Mouse (Mus musculus) brain, adult 2 months (tissue): ENCODE data around the gene Fam53b.
A peak's percentile ranks its signal among the peaks of the same experiment; 100 is the strongest.

Experiments used
- DNase-seq: peaks from one replicate; pipeline ENCODE4 v3.0.0; 2011; ENCODE audit warnings: low read depth, low spot score

Fam53b gene

DNA sequence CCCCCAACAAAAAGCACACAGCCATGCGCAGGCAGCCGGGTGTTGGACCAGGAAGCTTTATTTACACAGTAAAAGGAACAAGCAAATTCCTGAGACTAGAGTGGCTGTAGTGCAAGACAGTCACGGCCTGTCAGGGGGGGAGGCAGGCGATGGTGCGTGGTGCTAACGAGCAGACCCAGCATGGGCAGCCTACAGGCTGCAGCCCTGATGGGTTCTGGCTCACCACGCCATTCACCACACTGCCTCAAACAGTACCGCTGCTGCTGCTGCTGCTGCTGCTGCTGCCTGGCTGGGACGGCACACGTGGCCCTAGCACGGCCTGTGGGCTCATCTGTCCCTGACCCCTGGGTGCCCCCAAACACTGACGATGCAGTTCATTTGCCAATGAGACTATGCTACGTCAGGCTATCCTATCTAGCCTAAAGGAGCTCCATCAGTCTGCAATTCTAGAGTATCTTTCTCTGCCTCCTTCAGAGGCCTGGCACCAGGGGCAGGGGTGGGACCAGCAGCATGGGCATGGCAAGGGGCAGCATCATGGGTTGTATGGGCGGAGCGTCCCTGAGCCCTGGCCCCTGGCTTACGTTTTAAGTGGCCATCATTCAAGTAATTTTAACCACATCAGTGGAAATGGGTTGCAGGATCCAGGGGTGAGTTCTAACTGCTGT, 101.5 kb downstream of the Fam53b start:
- DNase-seq, result no peak

DNA sequence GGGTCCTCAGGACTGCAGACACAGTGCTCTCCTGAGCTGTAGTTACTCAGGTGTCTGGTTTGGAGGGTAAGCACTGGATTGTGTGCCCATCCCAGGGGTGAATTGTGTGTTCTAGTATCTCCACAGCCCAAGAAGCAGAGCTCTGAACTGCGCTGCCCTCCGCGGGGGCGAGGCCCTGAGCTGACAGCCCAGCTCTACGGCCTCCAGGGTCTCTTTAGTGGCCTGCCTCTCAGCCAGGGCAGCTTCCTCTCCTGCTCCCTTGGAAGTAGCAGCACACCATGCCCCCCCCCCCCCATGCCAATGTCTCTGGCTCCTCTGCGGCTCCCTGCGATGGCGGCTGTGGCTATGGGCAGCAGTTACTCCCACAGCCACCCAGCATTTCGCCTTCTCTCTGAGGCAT, 102.1 kb downstream of the Fam53b start:
- no peak for DNase-seq

DNA sequence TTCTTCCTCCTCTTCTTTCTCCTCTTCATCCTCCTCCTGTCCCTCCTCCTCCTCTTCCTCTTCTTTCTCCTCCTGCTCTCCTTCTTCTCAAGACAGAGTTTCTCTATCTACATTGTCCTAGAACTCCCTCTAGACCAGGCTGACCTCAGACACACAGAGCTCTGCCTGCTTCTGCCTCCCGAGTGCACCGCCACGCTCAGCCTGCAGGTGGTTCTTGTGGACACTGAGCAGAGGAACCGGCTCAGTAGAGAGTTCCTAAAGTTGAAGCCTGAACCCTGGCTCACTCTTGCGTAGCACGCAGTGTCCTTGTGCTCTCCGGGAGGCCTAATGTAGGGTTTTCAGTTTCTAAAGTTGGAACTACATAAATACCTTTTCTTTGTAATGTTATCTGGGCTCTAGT, 108.6 kb downstream of the Fam53b start:
- no peak for DNase-seq

DNA sequence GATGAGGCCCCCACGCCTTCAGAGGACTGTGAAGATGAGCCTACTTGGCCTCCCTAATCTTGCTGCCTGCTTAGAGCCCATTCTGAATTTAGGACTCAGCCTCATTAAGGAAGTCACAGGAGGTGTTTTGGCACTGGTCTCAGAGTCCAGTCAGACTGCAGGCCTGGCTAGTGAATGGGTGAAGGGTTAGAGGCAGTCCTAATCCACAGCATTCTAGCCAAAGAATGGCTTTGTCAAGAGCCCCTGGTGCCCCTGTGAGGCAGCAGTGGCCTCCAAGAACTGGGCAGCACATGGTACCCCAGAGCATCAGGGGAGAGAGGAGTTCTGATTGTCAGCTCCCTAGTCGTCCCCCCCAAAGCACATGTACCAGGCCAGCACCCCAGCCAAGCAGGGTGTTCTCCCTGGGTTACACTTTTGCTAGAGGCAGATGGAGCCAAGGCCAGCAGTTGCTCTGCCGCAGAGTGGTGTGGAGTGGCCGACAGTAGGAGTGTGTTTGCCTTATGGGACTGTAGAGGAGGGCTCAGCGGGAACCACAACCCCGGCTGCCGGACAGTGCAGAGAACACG, 109.3 kb downstream of the Fam53b start:
- DNase-seq, result no peak

DNA sequence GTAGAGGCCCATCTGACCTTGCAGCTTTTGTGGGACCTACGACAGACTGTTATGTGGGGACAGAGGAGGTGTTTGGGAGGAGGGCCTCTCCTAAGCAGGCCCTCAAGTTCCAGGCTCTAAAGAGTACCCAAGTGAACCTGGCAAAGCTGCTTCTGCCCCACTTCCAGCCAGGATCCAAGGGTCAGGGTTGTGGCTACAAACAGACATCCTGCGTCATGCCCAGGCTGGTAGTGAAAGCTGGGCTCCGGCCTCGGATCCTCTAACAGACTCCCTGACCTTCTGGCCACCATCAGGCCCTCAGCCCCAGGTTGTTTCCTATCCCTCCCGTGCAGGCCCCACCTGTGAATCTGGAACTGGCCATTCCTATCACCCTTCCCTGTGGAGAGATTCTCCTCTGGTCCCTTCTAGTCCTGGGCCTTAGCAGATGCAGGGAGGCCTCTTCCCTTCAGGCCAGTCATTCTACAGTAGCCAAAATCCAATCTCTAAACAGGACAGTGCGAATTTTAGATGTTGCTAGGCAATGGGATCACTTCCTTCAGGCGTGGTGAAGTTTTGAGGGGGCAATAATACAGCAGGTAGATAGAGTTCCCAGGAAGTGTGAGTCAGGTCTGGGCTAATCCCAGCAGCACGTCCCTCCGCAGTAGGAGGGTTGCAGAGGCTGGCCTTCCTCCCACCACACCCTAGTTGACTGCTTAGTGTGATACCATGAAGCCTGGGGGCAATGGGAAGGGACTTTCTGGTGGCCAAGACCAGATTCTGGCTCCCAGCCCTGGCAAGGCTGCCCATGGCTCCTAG, 110.0 kb downstream of the Fam53b start:
- DNase-seq, result no peak

DNA sequence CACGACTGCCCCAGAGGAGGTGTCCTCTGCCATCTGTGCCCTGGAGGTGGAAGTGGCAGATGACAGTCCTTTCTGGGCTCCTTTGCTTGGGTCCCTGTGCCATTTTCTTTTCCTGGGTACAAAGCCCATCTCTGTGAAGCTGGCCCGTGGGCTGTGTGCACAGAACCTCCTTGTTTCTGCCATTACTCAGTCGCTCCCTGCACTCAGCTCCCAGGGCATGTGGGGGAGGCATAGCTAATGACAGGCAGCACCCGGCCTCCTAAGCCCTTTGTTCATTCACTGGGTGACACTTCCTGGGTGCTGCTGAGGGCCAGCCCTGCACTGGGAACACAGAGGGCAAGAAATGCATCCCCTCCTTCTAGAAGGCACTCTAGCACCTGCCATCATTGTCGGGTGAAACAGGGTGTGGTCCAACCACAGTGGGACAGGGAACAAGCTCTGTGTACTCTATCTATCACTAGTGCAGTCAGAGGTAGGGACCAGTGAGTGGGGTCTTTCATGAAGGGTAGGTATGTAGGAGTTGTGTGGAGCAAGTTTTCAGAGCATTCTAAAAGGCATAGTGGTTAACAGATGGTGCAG, 111.1 kb downstream of the Fam53b start:
- peak; percentile 89 for DNase-seq

DNA sequence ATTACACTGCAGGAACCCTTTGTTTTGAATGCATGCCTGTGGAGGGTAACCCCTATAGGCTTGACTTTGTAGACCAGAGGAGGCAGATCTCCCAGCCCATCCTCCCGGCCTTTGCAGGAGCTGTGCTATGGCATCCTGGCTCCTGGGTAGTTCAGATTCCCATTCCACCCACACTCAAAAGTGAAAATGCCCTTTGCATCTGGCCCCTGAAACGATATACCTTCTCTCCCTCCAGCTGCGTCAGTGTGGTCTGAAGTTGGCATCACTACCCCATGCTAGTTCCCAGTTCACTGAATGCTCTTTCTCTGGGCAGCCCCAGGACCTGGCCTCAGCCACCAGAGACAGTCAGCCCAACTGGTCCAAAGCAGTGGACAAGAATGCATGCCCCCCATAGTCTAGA, 111.7 kb downstream of the Fam53b start:
- no peak for DNase-seq

DNA sequence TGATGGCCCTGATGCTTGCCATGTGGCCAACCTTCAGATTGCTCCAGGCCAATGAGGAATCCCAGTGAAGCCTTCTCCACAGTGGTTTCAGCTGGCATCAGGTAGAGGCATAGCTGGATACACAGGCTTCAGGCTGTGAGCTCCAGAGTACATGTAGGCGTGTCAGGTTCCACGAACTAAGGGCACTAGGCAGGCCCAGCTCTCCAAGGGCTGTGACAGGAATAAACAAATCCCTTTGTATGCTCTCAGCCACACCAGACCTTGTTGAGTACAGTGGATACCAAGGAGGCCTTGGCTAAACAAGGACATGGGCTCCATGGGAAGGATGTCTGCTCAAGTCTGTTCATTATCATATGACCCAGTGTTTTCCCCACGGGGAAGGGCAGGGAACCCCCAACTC, 112.3 kb downstream of the Fam53b start:
- DNase-seq, result no peak

DNA sequence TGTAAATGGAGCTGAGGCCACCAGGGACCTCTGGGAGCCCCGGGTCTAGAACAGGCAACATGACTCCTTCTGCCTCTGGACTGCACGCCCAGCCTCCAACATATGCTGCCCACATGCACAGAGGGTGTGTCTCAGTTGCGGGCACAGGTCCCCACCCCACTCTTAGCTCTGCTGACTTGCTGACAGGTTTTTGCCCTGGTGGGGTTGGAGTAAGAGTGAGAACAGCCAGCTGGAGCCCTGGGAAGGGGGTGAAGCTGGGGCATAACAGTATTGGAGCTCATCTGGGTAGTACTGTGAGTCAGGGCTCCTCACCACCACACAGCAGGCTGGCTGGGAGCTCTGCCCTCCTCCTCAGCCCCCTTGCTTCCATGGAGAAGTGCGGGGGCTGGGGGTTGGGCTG, 113.6 kb downstream of the Fam53b start:
- peak; percentile 68 for DNase-seq

DNA sequence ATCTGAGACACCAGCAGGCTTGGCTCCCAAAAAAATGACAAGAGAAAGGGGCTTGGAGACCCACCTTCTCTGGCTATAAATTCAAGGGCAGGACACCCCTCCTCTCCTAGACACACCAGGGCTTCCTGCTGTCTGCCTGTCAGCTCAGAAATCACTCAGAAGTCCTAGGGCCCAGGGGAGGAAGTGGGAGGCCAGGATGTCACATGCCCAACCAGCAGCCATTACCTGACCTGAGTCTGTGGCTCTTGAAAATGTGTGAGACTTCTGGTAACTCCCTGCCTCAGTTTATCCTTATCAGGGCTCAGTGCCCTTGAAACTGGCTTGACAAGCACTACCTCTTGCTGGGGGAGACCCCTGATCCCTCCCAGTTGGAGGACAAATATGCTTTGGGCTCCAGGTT, 114.0 kb downstream of the Fam53b start:
- DNase-seq, result no peak

DNA sequence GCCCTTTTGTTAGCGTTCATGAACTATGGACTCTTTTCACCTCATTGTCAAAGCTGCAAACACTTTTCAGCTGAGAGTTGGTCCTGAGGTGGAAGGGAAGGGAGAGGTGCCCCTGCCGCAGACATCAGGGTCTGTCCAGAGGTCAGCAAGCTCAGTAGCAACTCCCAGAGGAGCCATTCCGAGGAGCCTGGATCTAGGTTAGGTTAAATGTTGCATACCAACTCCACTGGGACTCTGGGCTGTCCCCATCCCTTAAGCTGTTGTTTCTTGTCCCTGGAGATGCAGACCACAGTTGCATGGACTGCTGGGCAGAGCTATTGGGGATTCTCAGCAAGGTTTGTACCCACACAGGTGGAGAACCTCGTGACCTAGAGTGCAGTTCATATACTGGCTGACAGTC, 114.5 kb downstream of the Fam53b start:
- no peak for DNase-seq

DNA sequence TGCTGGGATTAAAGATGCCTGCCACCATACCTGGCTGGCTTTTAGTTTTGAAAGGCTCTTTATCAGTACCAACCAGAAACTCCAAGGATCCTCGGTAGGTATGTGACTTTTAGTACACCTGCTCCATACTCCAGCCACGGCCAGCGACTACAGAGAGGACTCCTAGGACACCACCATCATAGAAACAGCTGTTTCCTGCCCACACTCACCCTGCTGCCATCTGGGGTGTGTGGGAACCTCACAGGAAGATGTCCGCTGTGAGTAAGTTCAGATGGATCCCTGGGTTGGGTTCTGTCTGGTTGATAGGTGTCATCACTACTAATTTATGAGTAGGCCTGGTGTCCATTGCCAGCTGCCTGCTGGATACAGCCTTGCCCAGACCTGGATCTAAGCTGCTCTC, 114.9 kb downstream of the Fam53b start:
- DNase-seq, result no peak

DNA sequence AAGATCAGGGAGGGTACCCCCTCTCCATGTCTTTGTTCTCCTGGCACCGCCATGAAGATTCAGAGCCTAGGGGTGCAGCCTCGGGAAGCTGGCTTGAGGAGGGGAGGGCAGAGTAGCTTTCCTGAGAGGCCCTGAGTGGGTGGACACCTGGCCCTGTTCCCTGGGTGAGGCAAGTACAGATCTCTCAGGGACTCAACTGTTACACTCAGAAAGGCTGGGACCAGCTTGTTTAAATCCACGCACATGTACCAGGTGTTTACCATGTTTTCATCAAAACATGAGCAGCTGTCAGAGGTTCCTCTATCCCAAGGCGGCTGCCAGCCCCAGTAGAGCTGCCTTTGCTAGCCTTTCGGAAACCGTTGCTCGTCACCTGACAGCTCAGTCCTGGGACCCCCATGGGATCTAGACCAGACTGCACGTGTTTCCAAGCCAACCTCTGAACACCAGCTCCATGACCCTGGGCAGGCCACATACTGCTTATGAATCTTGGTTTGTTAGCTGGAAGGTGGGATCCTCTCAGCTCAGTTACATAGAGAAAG, 116.4 kb downstream of the Fam53b start:
- DNase-seq, result no peak

DNA sequence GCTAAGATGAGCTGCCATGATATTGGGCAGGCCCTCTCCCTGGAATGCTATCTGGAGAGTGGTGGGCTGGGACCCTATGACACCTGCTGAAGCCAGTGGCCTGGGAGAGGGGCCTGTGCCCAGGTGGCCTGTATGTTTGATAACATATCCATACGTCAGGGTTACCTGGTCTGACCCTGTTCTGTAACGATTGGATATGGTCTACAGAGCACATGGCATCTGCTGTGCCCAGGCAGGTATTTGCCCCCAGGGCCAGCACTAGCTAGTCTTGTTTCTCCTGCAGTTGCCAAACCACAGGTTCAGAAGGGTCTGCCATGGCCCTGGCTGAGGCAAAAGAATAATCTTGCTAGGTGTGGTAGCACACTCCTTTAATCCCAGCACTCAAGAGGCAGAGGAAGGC, 120.1 kb downstream of the Fam53b start:
- DNase-seq, result no peak

DNA sequence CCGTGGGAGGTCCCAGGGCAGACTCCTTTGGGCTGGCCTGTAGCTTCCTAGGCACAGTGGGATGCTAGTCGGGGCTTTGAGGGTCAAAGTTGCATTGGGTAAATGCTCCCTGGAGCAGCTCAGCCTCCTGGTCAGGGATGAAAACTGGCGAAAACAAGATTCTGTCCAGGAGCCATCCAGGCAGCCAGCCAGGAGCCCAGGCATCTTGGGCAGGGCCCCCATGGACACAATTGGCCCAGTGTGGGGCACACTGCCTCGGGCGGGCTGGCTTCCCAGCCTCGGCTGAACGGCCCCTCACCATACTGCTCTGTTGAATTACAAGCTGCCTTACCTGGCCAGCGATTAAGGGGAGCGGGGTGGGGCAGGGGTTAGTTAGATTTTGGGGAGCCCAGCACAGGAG, 121.0 kb downstream of the Fam53b start:
- peak; percentile 54 for DNase-seq

DNA sequence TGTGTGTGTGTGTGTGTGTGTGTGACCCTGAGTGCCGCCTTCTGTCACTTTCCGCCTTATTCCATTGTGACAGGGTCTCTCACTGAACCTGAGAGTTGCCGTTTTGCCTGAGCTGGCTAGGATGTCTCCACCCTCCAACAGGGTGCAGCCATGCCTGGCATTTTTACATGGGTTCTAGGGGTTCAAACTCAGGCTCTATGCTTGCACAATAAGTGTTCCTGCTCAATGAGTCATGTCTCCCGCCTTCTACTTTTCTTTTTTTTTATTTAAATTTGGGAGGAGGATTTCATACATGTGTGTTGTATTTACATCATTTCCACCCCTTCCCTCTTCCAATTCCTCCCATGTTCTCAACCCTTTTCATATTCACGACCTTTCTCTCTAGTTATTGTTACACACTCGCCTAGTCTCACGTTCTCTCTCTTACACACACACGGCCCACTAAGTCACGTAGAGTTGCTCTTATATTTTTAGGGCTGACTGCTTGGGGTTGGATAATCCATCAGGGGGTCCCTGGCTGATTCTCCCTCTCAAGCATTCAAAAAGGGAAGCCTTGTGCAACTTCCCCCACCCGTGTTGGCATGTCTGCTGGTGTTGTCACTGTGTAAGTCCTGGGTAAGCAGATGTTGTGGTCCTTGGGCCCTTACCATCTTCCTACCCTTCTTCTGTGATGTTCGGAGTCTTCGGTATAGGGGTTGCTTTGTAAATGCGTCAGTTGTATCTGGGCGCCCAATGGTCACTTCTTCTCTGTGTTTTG, 122.8 kb downstream of the Fam53b start:
- no peak for DNase-seq

DNA sequence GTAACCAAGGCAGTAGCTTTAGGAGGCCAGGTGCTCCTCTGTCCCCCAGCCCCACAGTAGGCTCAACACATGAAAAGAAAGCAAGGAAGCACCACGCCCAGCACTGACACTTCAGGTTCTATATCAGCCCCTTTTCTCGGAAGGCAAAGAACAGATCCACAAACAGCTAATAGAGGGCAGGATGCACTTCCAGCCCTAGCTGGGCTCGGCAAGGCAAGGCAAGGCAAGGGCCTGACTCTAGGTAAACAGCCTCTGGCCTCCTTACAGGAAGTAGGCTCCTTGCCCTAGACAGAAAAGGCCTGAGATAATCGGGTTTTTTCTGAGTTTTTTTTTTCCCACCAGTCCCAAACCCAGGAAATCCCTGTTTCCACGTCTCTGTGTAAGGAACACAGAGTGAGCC, 124.0 kb downstream of the Fam53b start:
- DNase-seq, result no peak

DNA sequence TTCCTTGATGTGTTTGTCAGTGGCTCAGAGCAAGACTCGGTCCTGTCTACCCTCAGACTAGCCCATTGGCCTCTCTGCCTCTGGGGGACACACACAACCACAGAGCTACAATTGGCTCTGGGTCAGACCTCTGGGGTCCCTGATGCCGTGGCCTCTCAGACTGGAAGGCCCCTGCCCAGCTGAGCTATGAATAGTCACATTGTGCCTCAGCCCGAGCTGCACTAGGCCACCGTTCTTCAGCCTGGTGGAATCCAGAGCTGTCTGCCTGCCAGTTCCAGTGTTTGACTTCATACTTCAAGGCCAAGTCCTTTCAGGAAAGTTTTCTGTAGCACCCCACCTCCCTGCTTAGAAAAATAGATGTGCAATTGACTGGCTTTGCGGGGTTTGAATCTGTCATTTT, 125.0 kb downstream of the Fam53b start:
- DNase-seq, result peak; percentile 54

DNA sequence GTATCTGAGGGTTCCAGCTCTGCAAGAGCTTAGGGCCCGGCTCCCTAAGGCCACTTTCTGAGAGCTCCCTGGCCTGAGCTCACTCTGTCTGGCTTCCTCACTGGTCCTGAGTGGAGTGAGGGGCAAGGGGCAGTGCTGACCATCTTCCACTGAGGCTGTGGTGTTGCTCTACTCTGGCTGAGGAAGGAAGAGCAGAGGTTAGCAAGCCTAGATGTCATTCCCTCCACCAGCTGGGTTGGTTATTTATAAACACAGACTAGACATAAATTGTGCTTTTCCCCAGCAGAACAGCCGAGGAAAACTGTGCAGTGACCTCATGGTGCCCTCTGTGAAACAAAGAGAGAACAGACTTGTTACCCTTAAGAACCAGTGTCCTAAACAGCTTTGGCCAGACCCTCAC, 125.8 kb downstream of the Fam53b start:
- DNase-seq, result no peak

DNA sequence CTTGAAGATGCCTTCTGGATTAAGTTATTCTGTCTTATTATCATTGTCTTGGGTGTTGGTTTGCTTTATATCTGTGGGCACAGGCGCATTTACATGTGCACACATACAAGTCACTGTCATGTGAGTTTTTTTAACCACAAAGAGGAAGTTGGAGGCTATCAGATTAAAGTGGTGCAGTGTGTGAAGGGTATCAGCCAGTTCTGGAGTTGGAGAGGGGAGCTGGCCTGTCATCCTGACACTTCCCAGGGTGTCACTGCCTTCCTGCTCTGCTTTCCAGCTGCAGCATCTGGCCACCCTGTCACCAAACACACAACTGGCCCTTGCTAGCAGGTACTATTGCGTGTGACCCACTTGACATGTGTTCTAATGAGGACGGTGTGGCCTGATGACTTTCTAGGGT, 127.2 kb downstream of the Fam53b start:
- DNase-seq, result no peak

DNA sequence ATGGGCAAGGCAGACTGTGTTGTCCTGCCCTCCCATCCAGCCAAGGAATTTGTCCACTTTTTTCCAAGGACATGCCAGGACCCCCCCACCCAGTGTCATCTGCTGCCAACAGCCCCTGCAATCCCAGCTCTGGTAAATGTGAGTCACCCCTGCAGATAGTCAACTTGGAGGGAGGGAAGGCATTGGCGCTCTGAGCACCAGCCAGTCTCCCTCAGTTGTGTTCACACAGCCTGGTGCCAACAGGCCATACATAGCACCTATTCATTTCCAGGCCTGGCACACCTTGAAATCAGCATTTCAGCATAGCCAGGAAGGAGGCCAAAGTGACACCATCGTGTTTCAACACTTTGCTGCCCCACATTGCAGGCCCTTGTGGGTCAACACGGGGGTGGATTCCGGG, 129.8 kb downstream of the Fam53b start:
- peak; percentile 29 for DNase-seq

DNA sequence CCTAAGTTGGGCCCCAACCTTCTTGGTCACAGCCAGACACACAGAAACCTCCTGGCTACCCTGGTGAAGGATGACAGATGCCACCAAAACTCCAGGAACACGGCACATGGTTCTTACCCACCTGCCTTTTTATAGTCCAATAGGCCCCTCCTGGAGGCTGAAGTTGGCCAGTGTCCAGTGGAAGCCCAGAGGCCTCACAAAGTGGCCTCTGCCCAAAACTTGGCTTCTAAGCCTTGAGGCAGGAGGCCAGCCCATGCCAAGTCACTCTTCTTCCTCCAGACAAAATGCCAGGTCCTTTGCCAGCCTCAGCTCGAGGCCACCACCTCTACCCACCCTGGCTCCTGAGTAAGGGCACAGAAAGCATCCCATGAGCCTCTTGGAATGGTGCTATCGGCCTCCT, 130.8 kb downstream of the Fam53b start:
- peak; percentile 34 for DNase-seq
